Comparison of ENCODE assay signal across 1 mouse cellular context in the genomic region with DNA sequence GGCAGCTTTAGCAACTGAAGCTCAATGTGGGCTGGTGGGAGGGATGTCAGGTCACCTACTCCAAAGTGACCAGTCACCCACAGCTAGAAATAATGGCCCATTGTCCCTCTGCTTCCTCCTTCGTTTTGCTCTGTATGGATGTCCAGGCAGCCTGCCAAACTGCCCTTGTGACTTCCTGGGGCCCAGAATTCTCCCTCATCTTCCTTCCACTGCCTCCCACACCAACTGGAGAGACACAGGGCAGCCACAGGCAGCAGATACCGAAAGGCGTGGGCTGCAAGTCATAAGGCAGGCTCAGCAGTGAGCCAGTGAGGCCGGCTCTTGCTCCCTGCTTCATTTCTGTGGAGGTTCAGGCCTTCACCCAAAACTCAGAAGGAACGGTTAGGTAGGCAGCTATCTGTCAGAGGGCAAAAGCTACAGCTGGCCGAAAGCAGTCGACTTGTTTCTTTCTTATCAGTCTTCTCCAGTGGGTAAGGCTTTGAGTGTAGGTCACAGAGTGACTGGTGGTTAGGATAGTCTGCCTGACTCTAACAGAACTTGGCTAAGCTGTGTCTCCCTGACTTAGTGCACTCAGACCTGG.
TF ChIP-seq lines count a peak whose summit lies in the region.

No protein-coding gene starts in this region.

TF ChIP-seq in MEL, 35 proteins besides CTCF, POLR2A, EP300 and RAD21 (continued from another document):
- TF ChIP-seq ELF1 (IDR thresholded peaks at IDR 0.05; ENCODE audit: low read depth, low read length) (0 out of 2 replicates have a peak, but pooled peaks have one; percentile 26), ETS1 (IDR thresholded peaks at IDR 0.05; ENCODE audit: low read depth, low read length) (peak; percentile 84), NRF1 (IDR thresholded peaks at IDR 0.05; ENCODE audit: insufficient read depth, low read depth, low read length, poor library complexity, severe bottlenecking) (no peak), POLR2AphosphoS5 (IDR thresholded peaks at IDR 0.05; ENCODE audit: borderline replicate concordance, low read depth, low read length) (no peak)
